Mouse (Mus musculus): ENCODE results near the gene Marveld3.

Marveld3 gene

DNA sequence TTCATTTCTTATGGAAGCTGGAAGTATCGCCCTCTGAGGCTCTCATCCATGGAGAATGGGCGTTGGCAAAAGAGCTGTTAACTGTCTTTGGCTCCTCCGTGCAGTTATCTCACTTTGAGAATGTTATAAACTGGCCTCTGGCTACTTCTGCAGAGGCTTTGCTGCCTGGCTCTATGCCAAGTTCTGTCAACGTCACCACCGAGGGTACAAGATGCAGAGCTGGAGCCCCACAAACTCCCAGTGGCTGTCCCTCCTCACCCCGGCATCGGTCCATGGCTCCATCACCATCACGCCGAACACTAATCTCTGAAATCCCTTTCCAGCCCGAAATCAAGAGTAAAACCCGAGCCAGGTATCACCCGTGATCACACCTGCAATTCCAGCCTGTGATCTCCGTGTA, 1.4 kb upstream of the Marveld3 start:
- no peak for DNase-seq

DNA sequence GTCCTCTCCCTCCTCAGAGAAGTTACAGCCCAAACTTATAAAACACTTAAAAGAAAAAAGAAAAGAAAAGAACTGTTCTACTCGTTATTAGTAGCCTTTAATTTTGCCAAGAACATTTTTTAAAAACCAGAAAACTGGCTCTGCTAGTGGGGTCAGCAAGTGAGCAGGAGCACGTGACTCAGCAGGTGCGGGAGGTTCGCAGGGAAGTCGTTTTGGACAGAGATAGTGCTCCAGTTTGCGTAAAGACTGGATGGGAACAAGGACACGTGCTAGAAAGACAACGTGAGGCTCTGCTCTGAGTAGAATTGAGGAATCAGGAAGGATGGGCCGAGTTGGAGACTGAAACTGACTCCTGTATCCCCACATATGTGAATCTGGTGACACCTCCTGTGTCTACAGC, 893 bp upstream of the Marveld3 start:
- DNase-seq: no peak

DNA sequence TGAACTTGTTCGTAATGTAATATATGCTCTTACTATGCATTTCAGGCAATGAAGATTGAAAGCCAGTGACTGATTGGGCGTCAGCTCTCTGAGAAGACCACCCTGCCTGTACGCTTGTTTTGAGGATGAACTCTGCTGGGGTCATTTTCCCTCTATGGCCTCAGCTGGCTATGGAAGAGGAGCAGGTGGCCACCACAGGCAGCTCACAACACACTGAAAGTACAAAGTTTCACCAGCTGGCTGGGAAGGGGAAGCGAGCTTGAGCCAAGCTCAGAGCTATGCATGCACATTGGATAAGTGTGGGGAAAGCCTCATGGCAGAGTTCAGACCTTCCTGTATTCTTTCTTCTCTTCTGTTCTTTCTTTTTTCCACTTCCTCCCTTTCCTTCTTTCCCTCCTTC, 2.9 kb downstream of the Marveld3 start:
- no peak for DNase-seq

DNA sequence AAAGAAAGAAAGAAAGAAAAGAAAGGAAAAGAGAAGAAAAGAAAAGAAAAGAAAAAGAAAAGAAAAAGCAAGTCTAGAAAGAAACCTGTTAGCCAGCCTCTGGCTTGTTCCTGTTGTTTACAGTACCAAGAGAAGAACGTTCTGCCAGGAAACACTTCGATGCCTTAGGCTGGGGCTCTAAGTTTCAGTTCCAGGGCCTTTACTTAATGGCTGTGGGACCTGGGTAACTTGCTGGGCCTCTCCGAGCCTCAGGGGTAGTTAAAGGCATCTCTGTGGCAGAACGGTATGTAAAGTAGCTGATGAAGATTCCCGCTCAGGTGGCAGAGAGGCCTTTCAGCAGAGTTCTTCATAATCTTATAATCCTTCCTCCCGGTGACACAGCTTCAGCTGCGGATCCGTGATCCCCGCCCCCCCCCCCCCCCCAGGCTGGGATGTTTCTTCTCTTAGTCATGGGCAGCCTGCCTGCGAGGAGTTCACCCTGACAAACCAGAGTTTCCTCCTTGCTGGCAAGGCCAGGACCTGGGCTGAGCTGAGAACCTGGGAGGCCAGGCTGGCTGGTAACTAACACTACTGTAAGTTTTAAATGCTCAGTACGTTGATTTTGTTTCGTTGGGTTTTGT, 3.9 kb downstream of the Marveld3 start:
- peak; percentile 52 for DNase-seq

DNA sequence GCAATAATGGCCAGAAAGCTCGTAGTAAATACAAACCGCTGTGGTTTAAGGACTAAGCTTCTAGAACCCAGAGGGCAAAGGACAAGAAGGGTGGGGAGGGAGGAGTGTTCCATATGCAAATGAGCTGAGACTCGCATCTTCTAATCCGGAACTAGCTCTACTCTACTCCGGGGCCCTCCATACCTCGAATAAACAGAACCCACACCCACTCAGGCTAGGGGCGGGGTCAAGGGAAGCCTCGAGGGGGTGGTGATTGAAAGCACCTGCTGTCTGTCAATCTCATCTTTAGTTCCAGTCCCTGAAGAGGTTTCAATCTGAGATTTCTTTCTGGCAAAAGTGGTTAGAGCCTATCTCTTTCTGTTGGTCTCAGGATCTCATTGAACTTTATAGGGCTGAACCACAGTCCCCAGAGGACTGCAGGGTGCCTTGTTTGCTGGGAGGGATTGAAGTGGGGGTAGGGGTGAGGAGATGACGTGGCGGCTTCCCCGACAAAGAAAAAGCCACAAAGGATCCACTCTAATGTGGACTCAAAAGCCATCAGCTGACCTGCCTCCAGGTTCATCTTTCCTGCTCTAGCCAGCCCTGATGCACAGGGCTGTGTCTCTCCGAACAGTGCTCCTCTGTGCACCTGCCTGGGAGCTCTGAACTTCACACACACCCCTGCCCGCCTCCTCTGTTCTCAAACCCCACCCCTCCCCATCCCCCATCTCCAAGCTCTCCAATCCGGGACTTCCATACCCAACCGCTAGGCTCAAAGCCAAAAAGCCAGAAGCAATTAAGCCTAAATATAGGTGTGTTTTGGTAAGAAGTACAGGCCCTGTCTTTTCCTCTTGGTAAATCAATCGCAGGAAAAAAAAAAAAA, 4.6 kb downstream of the Marveld3 start:
- peak; percentile 58 for DNase-seq

DNA sequence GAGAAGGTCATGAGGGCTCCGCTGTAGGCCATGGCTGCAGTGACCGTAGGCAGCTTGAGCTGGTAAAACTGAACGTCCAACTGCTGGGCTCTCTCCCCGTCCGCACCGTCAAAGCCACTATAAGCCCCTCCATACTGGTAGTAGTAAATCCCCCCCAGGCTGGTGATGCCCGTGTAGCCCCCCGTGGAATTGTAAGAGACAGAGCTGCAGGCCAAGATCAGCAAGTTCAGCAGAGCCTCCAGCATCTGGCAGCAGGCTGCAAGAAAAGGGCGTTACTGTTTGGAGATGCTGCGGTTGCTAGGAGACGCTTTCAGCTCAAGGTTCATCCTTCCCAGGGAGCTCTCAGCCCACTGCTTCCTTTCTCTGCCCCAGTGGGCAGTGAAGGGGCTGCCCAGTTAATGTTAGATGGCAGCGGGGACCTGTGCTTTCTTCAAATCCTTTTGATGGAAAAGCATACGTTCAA, 7.5 kb downstream of the Marveld3 start:
- DNase-seq: no peak

DNA sequence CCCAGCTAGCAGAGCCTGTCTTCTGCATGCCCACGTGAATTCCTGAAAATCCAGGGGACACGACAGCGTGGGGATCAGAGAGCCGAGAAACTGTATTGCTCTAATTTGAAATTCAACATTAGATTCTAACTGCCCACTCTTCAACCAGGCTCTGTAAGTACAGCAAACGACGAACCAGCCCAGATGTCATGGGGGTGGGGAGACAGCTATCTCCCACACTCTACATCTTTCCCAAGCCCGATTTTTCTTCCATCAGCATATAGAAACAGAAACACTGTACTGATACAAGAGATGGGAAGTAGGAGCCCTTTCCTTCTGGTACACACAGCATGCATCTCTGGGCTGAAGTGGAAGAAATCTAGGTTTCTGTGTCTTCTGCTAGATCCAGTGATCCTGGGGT, 9.8 kb downstream of the Marveld3 start:
- DNase-seq: no peak

DNA sequence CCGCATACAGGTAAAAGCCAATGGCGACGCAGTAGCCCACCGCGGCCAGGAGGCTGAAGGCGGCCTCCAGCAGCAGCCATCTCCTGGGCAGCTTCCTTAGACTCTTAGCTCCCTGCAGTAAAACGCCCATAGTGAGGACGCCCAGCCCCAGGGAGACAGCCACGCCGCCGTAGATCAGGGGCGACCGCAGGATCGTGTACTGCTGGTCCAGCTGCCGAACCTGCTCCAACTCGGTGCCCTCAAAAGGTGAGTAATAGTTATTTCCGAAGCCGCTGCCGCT, 13.8 kb downstream of the Marveld3 start:
- no peak for DNase-seq

DNA sequence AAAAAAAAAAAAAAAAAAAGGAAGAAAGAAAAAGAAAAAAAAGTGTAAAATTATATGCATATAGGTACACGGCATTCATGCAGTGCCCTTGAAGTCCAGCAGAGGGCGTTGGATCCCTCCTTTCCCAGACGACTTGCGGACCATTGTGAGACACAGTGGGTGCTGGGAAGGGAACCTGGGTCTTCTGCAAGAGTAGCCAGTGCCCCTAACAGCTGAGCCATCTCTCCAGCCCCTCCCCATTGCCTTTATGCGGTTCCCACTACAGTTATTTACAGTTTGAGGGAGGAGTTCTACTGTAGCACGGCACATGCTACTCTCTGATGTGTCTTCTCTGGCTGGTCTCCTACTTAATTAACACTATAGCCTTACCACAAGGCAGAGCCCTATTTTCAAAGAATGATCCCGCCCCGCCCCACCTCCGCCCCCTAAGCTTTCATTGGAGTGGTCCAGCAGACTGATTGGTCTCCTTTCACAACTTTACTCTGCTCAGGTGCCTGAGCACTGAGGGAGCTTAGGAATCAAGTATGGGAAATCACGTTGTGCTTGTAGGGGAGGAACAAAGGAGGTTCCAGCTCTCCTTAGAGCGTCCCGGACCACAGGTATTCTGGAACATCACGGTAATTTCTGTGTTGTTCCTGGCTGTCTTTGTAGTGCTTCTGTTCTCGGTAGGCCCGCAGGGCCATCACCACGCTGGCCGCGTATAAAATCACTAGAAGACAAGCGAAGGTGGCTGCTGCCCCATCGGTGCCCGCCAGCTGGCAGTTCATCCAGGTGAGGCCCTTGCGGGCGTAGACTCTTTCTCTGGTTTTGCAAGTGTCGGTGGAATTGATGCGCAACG, 14.3 kb downstream of the Marveld3 start:
- DNase-seq: peak; percentile 63

DNA sequence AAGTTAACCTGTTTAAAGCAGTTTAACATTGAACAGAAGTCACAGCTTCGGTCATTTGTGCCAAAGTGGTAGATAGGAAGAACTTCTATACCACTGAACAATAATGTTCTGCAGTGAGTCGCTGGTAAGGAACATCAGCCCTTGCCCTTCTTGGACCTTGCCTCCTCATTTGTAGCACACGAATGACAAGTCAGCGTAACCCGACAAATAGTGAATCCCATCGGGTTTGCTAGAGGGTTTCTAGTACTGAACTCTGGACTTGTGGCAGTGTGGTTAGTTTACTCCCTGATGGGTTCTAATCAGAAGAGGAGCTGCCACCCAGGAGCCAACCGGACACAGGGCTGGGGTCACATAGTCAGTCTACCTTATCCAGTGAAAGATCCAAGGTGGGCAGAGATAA, 15.7 kb downstream of the Marveld3 start:
- no peak for DNase-seq

DNA sequence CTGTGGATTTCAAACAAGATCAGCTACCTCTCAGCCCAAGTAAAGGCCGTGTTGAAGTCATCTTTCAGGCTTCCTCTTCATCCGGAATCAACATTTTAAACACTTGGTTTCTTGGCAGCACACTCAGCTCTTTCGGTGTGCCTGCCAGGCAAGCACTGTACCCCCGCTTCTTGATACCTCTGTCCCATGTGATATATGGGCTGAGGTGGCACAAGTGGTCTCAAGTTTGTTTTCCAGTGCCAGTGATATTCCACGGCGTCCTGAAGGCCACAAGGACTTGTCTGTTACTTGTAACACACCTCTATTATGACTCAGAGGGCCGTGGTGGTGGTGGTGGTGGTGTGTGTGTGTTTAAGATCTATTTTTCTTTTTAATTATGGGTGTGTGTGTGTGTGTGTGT, 16.3 kb downstream of the Marveld3 start:
- DNase-seq: no peak

DNA sequence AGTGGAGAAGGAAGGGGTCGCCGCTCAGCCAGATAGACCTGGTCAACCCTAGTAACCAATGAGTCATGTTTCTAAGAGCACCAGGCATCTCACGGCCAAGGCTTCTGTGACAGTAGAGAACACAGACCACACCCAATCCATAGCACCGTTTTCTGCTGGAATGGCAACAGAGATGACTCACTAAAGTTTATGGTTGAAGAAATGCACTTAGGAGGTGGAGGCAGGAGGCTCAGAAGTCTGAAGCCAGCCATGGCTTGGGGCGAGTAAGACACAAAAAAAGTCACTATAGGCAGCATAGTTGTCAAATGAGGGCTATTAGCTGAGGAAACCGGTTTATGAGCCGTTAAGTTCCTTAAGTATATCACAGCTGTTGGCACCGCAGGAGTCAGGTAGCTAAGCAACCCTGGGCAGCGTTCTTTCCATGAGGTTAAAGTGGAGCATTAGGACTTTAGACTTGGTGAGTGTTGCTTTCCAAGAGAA, 16.8 kb downstream of the Marveld3 start:
- no peak for DNase-seq

DNA sequence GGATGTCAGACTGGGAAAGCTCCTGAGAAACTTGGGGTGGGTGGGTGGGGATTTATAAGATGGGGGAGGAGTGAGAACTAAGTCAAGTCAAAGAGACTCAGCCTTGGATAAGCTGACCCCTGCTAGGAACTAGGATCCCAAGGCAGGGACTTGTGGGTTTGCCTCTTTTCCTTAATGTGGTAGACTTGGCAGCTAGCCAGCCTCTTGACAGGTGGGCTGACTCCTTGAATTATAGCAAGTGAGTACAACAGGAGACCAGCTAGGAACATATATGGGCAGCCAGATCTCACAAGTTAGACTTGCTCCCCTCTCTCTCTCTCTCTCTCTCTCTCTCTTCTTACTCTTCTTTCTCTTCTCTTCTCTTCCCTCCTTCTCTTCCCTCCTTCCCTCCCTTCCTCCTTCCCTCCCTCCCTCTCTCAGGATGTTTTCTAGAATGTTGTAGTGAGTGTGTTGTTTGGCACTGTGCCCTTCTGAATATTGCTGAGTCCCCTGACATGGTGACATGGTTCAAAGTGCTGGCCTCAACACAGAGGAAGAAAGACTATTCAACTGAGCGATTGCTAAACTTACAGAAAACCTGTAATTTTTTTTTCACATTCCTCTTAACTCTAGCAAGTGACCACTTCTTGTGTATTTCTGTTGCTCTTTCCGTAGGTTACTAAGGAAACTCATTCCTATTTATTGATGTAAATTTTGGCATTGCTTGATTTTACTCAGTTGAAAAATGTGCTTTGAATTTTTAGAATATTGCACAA, 20.2 kb downstream of the Marveld3 start:
- DNase-seq: no peak

DNA sequence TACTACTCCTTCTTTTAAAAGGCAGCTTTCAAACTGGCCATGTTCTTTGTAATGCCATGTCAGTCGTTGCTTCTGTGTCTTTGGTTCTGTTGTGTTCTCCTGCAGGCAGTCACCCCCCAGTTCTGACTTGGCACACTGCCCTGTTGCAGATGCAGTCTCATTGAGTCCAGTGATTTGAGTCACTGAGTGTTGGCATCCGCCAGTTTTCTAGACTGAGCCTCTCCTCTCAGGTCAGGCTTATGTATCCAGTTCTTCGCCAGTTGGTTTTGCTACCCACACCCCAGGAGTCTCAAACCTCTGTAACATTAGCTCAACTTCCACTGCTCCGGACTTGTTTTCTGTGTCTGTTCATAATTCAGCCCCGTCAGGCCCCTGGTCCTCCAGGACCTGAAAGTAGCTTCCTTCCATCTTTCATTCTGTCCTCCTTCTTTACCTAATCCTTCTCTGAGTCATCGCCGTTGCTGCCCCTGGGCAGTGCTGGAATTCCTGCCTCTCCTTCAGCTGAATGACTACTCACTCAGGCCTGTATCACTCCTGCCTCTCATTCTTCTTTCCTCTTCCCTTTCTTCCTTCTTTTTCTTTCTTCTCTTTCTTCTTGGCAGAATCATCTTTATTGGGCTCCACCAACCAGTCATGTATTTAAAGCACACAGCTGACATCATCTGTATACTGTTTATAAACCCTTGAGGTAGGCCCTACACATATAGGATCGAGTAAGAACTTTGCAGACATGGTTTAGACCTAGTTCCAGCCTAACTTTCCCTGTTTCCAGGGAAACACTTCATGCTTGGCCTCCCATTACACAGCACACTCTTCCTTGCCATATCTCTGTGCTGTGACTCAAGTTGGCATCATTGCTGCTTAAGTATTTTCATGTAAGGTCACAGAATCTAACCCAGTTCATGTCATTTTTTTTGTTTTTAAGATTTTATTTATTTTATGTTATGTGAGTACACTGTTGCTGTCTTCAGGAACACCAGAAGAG, 41.3 kb downstream of the Marveld3 start:
- peak; percentile 20 for DNase-seq

DNA sequence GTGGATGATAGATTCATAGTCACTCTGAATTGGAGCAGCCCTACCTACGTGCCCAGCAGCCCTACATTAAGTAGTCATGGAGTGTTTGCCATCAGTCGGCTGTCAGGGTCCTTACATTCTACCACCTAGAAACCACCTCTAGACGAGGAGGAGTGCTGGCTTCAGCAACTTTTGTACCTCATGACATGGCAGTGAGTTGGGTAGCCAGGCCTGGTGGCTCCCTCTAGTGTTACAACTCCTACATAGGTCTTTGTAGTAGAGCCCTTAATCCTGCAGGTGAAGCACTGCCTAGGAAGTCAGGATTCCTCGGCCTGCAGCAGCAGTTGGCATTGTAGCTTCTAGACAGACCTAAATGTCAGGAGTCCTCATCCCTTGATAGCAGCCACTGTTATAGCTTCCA, 44.7 kb downstream of the Marveld3 start:
- DNase-seq: peak; percentile 82

DNA sequence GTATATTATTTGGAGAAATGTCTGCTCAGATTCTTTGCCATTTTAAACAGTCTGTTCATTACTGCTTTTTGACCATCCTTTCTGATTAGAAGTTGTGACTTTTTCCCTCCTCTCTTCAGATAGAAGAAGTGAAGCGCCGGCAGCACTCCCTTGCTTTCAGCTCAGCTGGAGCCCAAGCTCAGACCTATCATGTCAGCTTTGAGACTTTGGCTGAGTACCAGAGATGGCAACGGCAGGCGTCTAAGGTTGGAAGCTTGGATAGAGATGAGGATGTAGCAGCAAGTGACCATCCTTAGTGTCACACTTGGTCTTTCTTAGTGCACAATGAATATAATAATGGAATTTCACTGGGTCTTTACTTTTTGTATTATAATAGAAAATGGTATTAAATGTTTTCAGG, 54.6 kb downstream of the Marveld3 start:
- no peak for DNase-seq

DNA sequence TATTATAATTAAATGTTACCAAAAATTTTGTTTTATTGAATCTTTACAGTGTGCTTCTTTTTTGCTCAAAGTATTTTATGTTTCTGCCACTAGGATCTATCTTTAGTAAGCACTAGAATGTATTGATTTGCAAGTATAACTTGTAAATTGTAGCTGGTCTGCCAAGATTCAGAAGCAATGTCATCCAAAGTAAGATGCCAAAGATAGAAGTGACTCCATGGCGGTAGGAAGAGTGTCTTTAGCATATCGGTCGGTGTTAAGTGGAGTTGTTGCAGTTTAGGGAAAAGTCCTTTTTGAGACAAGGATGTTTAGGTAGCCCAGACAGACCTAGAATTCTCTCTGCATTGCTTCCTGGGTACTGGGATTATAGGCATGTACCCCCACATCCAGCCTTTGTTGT, 55.1 kb downstream of the Marveld3 start:
- DNase-seq: no peak

DNA sequence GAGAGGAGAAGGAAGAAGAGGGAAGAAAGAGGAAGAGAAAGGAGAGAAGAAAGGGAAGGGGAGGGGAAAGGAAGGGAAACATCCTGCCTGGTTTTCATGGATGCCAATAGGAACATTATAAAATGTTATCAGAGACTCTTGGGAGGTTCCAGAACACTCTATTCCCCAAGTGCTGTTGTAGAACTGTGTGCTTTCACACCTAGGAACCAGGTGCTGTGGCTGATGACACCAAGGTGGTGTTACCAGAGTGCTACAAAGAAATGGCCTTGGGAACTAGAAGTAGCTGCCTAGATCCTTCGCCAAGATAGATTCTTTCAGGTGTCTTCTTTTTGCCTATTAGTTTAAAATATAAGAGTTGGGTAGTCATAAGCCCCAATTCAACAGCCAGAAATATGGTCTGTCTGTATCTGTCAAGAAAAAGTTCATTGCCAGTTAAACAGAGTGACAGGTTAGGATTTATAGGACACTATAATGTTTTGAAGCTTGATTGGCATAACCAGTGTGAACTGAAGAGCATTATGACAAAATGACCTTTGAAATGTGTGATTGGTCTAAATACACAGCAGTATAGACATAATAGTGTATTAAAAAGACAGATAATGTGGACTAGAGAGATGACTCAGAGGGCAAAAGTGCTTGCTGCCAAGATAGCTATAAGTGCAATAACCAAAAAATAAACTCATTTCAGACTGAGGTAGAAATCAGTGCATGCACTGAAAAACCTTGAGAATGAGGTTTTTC, 56.9 kb downstream of the Marveld3 start:
- DNase-seq: no peak

DNA sequence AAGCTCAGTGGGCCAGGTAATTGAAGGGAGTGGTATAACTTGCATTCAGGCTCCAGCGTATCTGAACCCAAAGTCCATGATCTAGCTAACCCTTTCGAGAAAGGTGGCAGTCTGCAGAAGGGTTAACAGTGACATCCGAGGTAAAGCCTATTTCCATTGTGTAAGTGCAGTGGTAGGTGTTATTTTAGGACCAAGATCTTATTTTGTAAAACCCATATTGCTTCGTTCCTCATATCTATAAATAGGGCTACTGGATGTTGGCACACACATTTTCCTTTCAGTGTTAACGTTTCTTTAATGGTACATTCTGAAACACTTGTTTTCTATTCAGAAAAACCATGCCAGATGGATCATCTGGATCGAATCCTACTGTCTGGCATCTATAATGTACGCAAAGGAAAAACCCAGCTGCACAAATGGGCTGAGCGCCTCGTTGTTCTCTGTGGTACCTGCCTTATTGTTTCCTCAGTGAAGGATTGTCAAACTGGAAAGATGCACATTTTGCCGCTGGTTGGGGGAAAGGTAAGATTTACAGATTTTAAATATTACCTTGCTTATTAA, 58.0 kb downstream of the Marveld3 start:
- no peak for DNase-seq

DNA sequence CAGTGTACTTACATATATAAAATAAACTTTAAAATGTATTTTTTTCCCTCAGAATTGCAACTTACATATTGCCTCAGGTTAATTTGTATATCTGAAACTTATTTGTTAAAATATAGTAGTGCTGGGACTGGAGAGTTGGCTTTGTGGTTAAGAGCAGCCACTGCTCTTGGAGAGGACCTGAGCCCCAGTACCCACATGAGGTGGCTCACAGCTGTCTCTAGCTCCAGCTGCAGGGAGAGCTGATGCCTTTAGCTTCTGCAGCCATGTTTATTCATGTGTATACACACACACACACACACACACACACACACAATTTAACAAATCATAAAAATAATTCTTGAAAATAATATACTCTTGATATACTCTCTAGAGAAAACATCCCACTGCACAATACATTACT, 59.6 kb downstream of the Marveld3 start:
- DNase-seq: no peak

Measured in lung, postnatal 36 days (tissue).